Mouse (Mus musculus) lung, adult 2 months (tissue): ENCODE results near the gene Dgki. TPM values are rescaled to one million over a fixed set of nuclear protein-coding genes. Genes with fewer than 3 reads are reported as not detected.

ENCODE experiments used
- DNase-seq: peaks from one replicate; pipeline ENCODE4 v3.0.0; 2022
- H3K4me1 ChIP-seq: fragments of 200-500 bp; 2 replicates; pipeline ENCODE4 v1.6.1; 2011; ENCODE audit warnings: low read length; ENCODE audit not compliant: control insufficient read depth, insufficient read depth
- H3K4me3 ChIP-seq: fragments of 200-500 bp; replicated peaks from 2 replicates; pipeline ENCODE3; 2011; ENCODE audit warnings: low read depth, mild to moderate bottlenecking, control low read depth, low read length; ENCODE audit errors: extremely low read depth
- CTCF ChIP-seq: fragments of 200-500 bp; IDR thresholded peaks from 2 replicates; pipeline ENCODE4 v1.5.1; 2011; ENCODE audit warnings: mild to moderate bottlenecking, low read length, control low read depth; ENCODE audit not compliant: insufficient read depth
- POLR2A ChIP-seq: fragments of 200-500 bp; IDR thresholded peaks from 2 replicates; pipeline ENCODE4 v1.6.1; 2011; ENCODE audit warnings: low read depth, mild to moderate bottlenecking, control low read depth, low read length, borderline replicate concordance; ENCODE audit errors: extremely low read depth
- WGBS: fragments of 180-500 bp; shearing (Covaris S2); methylation state at CpG from one replicate; pipeline ENCODE4 v1.1.7; 2018; 5-methylcytosine and 5-hydroxymethylcytosine counted together
- polyA plus RNA-seq: library from polyadenylated mRNA; depleted of rRNA; stranded (reverse); fragments of >200 nt; gene quantifications from 2 replicates; pipeline ENCODE4 v1.2.3, GENCODE M21; 2012

Gene Dgki
- polyA plus RNA-seq, 1 experiment: 0.09 TPM

- TF ChIP-seq CTCF: no peak
- H3K4me3 ChIP-seq: no peak overlapping the region
- no peaks in the 10 kb centered on the region for H3K4me1 ChIP-seq
- WGBS: 91% methylated on average over 6 of the region's 6 CpGs
- DNase-seq: no peak
These were observed 264.3 kb downstream of the Dgki start for GRCm38 (mm10) chr6:37035681-37036080.

DNA sequence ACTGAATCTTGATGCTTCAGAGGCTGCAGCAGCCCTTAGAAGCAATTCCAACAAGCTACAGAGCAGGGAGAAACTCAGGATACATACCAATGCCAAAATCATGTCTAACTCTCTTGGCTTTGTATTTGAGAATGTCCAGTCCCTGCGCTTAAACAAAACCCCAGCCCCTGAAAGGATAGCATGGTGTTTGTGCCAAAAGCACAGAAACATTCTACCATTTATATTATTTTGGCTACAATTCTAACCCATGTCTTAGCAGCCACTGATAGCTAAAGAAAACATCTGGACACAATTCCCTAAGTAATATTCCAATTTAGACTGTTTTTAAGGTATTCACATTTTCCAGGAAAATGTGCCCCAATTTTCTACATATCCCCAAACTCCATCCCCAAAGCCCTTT, 269.0 kb downstream of the Dgki start:
- no peak for TF ChIP-seq CTCF
- no peak for TF ChIP-seq POLR2A
- no peaks in the 10 kb centered on the region for H3K4me1 ChIP-seq
- WGBS: 69% methylated on average over 1 of the region's 1 CpGs
- H3K4me3 ChIP-seq: no peak overlapping the region
- DNase-seq: no peak

DNA sequence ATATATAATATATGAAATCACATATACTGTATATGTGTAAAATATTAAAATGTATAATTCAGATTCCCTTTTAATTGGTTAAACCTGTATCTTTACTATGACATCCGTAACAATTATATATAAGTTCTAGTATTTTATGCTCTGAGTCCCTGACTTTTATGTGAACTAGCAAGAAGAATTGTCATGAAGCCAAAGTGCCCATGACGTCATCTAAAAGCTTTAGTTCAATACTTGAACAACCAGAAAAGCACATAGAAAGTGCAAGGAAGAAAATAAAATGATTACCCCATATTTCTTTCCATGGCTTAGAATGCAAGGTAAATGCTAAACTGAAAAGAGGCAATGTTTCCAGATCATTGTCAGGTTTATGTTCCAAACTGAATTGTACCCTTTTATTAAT, 269.6 kb downstream of the Dgki start:
- H3K4me1 ChIP-seq: no peaks in the 10 kb centered on the region
- DNase-seq: no peak
- TF ChIP-seq CTCF: no peak
- no peak for TF ChIP-seq POLR2A
- WGBS: 76% methylated on average over 2 of the region's 2 CpGs
- no peak overlapping the region for H3K4me3 ChIP-seq

- no peak for DNase-seq
- no peaks in the 10 kb centered on the region for H3K4me1 ChIP-seq
- WGBS: 89% methylated on average over 6 of the region's 6 CpGs
- TF ChIP-seq POLR2A: no peak
- no peak for TF ChIP-seq CTCF
- no peak overlapping the region for H3K4me3 ChIP-seq
These were observed 271.1 kb downstream of the Dgki start for GRCm38 (mm10) chr6:37028841-37029240.

DNA sequence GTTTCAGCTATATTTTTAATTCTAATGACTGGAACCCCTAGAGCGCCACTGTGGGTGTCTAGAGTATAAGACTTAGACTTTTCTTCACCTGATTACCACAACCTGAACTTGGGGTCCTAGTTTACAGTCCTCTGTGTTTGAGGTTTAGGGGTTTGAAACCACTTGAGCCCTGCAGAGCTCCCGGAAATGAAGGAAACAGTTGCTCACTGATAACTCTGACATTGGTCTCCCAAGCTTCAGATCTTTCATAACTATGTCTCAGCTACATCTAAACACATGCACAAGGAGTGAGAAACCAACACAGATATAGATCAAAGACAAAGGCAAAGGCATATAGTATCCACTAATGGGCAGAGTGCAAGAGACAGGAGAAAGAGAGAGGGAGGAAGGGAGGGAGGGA, 271.7 kb downstream of the Dgki start:
- no peak for TF ChIP-seq POLR2A
- no peak for TF ChIP-seq CTCF
- no peak for DNase-seq
- Histone ChIP-seq H3K4me3 (no peak overlapping the region), H3K4me1 (no peaks in the 10 kb centered on the region)
- 84% methylated on average over 2 of the region's 2 CpGs for WGBS

- Histone ChIP-seq H3K4me3 (no peak overlapping the region), H3K4me1 (no peaks in the 10 kb centered on the region)
- no peak for DNase-seq
- WGBS: 71% methylated on average over 8 of the region's 8 CpGs
- TF ChIP-seq POLR2A (no peak), CTCF (no peak)
These were observed 273.4 kb downstream of the Dgki start for GRCm38 (mm10) chr6:37026343-37027243.

GRCm38 (mm10) chr6:37016046-37016445, 283.9 kb downstream of the Dgki start:
- DNase-seq: no peak
- H3K4me3 ChIP-seq: no peak overlapping the region
- TF ChIP-seq CTCF (no peak), POLR2A (no peak)
- H3K4me1 ChIP-seq: no peaks in the 10 kb centered on the region; the same call in 1 of the 2 replicates

DNA sequence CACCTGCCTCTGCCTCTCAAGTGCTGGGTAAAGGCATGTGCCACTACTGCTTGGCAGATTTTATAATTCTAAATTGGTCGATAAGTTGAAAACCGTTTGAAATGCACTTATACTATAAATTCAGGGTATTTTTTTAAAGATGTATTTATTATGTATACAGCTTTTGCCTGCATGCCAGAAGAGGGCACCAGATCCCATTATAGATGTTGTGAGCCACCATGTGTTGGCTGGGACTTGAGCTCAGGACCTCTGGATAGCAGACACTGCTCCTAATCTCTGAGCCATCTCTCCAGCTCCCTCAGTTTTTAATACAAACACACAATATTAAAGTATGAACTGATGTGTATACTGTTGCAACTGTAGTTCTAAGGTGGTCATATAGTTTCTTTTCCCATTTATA, 288.4 kb downstream of the Dgki start:
- WGBS: 82% methylated on average over 2 of the region's 2 CpGs
- no peak for DNase-seq
- H3K4me3 ChIP-seq: no peak overlapping the region
- H3K4me1 ChIP-seq: no peaks in the 10 kb centered on the region; the same call in 1 of the 2 replicates
- no peak for TF ChIP-seq CTCF

DNA sequence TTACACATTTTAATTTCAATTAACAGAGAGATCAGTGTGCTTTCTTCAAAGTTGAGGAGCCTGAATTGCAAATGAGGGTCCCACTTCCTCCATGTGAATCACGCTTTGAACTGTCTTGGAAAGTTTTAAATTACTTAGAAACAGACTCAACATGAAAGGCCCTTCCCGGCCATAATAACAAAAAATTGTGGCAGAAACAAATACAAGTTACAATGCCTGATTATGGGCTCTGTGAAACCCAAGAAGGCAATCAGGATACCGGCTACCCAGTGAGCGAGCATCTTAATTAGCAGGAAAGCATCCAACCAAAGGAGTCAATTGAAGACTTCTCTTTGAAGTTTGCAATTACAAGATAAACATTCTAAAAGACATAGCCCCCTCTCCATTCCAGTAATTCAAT, 292.4 kb downstream of the Dgki start:
- WGBS: 70% methylated on average over 4 of the region's 4 CpGs
- no peak overlapping the region for H3K4me3 ChIP-seq
- no peak for DNase-seq
- no peaks in the 10 kb centered on the region for H3K4me1 ChIP-seq
- TF ChIP-seq CTCF (no peak), POLR2A (no peak)

GRCm38 (mm10) chr6:37004914-37005313, 295.1 kb downstream of the Dgki start:
- no peak for TF ChIP-seq POLR2A
- TF ChIP-seq CTCF: no peak
- DNase-seq: no peak
- Histone ChIP-seq H3K4me3 (no peak overlapping the region), H3K4me1 (no peaks in the 10 kb centered on the region)
- 84% methylated on average over 3 of the region's 3 CpGs for WGBS
